In the genomic region with DNA sequence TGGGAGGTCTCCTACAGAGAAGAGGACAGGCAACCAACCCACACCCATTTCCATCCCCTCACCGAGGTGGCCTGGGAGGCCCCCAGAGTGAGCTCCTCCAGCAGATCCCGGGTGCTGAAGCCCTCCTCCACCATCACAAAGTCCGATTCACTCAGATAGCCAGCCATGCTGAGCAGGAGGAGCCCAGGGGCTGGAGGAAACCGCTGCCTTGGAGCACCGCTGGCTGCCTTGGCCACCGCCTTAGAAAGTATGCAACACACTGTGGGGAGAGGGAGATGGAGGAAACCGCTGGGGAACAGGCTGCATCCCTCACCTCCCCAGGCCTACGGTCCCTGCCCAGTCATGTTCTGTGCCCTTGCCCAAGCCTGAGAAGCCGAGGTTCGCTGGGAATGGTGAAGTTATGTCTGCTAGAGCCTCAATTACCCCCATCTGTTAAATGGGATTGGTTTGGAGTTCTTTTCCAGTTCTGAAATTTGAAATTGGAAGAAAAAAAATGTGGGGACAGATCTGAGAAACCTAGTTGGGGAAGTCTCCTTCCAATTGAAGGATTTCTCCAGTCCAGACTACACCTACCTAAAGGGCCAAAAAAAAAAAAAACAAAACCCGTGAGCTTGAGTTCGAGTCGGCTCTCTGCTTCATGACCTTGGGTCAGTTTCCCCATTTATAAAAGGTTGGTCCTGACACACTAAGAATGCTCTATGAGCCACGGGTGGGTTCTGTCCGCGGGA, we compare ENCODE assay signal across 8 mouse cellular contexts. TPM values are rescaled to one million over a fixed set of nuclear protein-coding genes. Genes with fewer than 3 reads are reported as not detected.
DNase-seq lines count a peak whose midpoint lies in the region; ATAC-seq and TF ChIP-seq lines count a peak whose summit lies in the region.

No protein-coding gene starts in this region.

- H3K27me3 ChIP-seq in thymus, adult 2 months (ENCODE audit: control insufficient read depth, insufficient read depth, low read length), result peaks cover 5% of the 10 kb centered on the region; the same call in 1 of the 2 replicates
- H3K27me3 ChIP-seq in limb, embryonic 12.5 days, result peaks cover 10% of the 10 kb centered on the region

- H3K27ac ChIP-seq in thymus, adult 2 months (ENCODE audit: control insufficient read depth, insufficient read depth, low read length), result no peak overlapping the region
- H3K27ac ChIP-seq in limb, embryonic 12.5 days, result peak overlapping the region; percentile 82; the same call in 1 of the 2 replicates
- no peak overlapping the region for H3K27ac ChIP-seq in olfactory bulb, adult 2 months (ENCODE audit: insufficient read depth, low read depth, low read length)

- DNase-seq in cerebellum, adult 11-12 months, result peak; percentile 37
- no peak for DNase-seq in cerebellum, adult 9-10 months
- no peak for DNase-seq in thymus, adult 2 months
- DNase-seq in thymus, postnatal 10 days (ENCODE audit: low spot score in 2 of 2), result no peak
- DNase-seq in frontal cortex, postnatal 25 days (ENCODE audit: low spot score in 2 of 2), result no peak
- no peak for DNase-seq in kidney, adult 9 months

- no peak for TF ChIP-seq CTCF in thymus, adult 2 months (IDR thresholded peaks at IDR 0.05; ENCODE audit: borderline replicate concordance, control insufficient read depth, extremely low read depth, insufficient read depth, low read length, poor library complexity)
- TF ChIP-seq CTCF in olfactory bulb, adult 2 months (IDR thresholded peaks at IDR 0.05; ENCODE audit: insufficient read depth, low read depth, low read length), result no peak

- no peak for TF ChIP-seq POLR2A in thymus, adult 2 months (IDR thresholded peaks at IDR 0.05; ENCODE audit: control insufficient read depth, extremely low read depth, insufficient read depth, low read length, poor library complexity)
- TF ChIP-seq POLR2A in olfactory bulb, adult 2 months (IDR thresholded peaks at IDR 0.05; ENCODE audit: insufficient read depth, low read depth, low read length), result no peak

- ATAC-seq in limb, embryonic 12.5 days (ENCODE audit: insufficient number of reproducible peaks, insufficient read depth, low FRiP score, low TSS enrichment, low read depth), result no peak

- H3K4me2 ChIP-seq in limb, embryonic 12.5 days, result peak overlapping the region; percentile 91

- 29% methylated on average over 16 of the region's 16 CpGs for WGBS in thymus, adult 2 months
- WGBS in limb, embryonic 12.5 days, result 5% methylated on average over 16 of the region's 16 CpGs
- WGBS in olfactory bulb, adult 2 months, result 17% methylated on average over 16 of the region's 16 CpGs

- no peaks in the 10 kb centered on the region for H3K9me3 ChIP-seq in limb, embryonic 12.5 days

- peaks cover 8% of the 10 kb centered on the region; the same call in 1 of the 2 replicates for H3K4me1 ChIP-seq in thymus, adult 2 months (replicated peaks; ENCODE audit: control insufficient read depth, insufficient read depth, low read length)
- H3K4me1 ChIP-seq in limb, embryonic 12.5 days (replicated peaks), result peaks cover 32% of the 10 kb centered on the region
- peaks cover 39% of the 10 kb centered on the region for H3K4me1 ChIP-seq in olfactory bulb, adult 2 months (ENCODE audit: control insufficient read depth, insufficient read depth, low read length)

- peak overlapping the region; percentile 48 for H3K4me3 ChIP-seq in thymus, adult 2 months (ENCODE audit: control insufficient read depth, insufficient read depth, low read length)
- H3K4me3 ChIP-seq in limb, embryonic 12.5 days (replicated peaks), result peak overlapping the region; percentile 75
- peak overlapping the region; percentile 93 for H3K4me3 ChIP-seq in olfactory bulb, adult 2 months (ENCODE audit: insufficient read depth, low read depth, low read length)

- peak overlapping the region; percentile 80 for H3K9ac ChIP-seq in limb, embryonic 12.5 days (replicated peaks)

- no peaks in the 10 kb centered on the region for H3K36me3 ChIP-seq in thymus, adult 2 months (ENCODE audit: control insufficient read depth, insufficient read depth, low read length)
- H3K36me3 ChIP-seq in limb, embryonic 12.5 days, result no peaks in the 10 kb centered on the region

RNA-seq across cellular contexts. Expression of gene Azin2, which starts 0.8 kb away (rescaled TPM):
- 6.9 and 7.6 TPM in 2 replicates for polyA plus RNA-seq in thymus, adult 2 months (2012; rRNA removed)
- 22.4 and 26.0 TPM in 2 replicates for polyA plus RNA-seq in limb, embryonic 12.5 days (2016; fragmentation: Nextera tagmentation; extraction: Ambion mirVana)
- polyA plus RNA-seq in olfactory bulb, adult 2 months (2012; ENCODE audit: insufficient read depth, insufficient read length, low replicate concordance, missing spikeins), result not detected in 2 replicates

RNA-seq across cellular contexts. Expression of gene Ak2, which starts 30.3 kb away (rescaled TPM):
- polyA plus RNA-seq in thymus, adult 2 months (2012; rRNA removed), result 60.0 and 60.1 TPM in 2 replicates
- 205 and 213 TPM in 2 replicates for polyA plus RNA-seq in limb, embryonic 12.5 days (2016; fragmentation: Nextera tagmentation; extraction: Ambion mirVana)
- polyA plus RNA-seq in olfactory bulb, adult 2 months (2012; ENCODE audit: insufficient read depth, insufficient read length, low replicate concordance, missing spikeins), result 173 TPM in 1 of 2 replicates, not detected in the other
